Mouse (Mus musculus): Measurements from ENCODE around the gene Plekha7.

- TF ChIP-seq CTCF (IDR thresholded peaks at IDR 0.05; ENCODE audit: control insufficient read depth, insufficient read depth, low read length) (no peak), POLR2A (IDR thresholded peaks at IDR 0.05; ENCODE audit: borderline replicate concordance, control insufficient read depth, low read depth, low read length) (no peak)
These were observed 98.1 kb downstream of the Plekha7 start for GRCm38 (mm10) chr7:116209926-116210631.

All from bone marrow, adult 2 months (tissue).